Mouse (Mus musculus): ENCODE measurements around the gene Lca5l. TPM values are rescaled to one million over a fixed set of nuclear protein-coding genes. Genes with fewer than 3 reads are reported as not detected.
A peak's percentile ranks its signal among the peaks of the same experiment; 100 is the strongest.

The Lca5l gene
- total and polyA plus RNA-seq, 2 experiments: 0.09 TPM; not detected in 1

GRCm38 (mm10) chr16:96157171-96157570 lies 34.9 kb downstream of the Lca5l start:
- no peaks in the 10 kb centered on the region for H3K36me3 ChIP-seq (ENCODE audit: control insufficient read depth, insufficient read depth, low read length)
- DNase-seq (ENCODE audit: extremely low read depth, low read depth, low spot score): no peak
- WGBS: 89% methylated on average over 11 of the region's 11 CpGs
- no peaks in the 10 kb centered on the region for H3K4me1 ChIP-seq (ENCODE audit: control insufficient read depth, insufficient read depth, low read length)
- H3K27me3 ChIP-seq (ENCODE audit: control insufficient read depth, insufficient read depth, low read length): peaks cover 3% of the 10 kb centered on the region; the same call in 1 of the 2 replicates
- H3K4me3 ChIP-seq (ENCODE audit: insufficient read depth, low read depth, low read length): no peak overlapping the region
- no peaks in the 10 kb centered on the region for H3K79me2 ChIP-seq (ENCODE audit: control insufficient read depth, insufficient read depth, low read length)
- no peak for TF ChIP-seq CTCF (IDR thresholded peaks at IDR 0.05; ENCODE audit: low read depth, low read length)
- TF ChIP-seq POLR2A (IDR thresholded peaks at IDR 0.05; ENCODE audit: extremely low read depth, insufficient read depth, low read length): no peak
- no peak overlapping the region for H3K27ac ChIP-seq (replicated peaks; ENCODE audit: insufficient read depth, low read depth, low read length)
- no peak overlapping the region for H3K9ac ChIP-seq (ENCODE audit: low read depth, low read length)

- TF ChIP-seq POLR2A (IDR thresholded peaks at IDR 0.05; ENCODE audit: extremely low read depth, insufficient read depth, low read length) (no peak), CTCF (IDR thresholded peaks at IDR 0.05; ENCODE audit: low read depth, low read length) (no peak)
- DNase-seq (ENCODE audit: extremely low read depth, low read depth, low spot score): no peak
- no peak overlapping the region for H3K9ac ChIP-seq (ENCODE audit: low read depth, low read length)
- 93% methylated on average over 8 of the region's 8 CpGs for WGBS
- no peaks in the 10 kb centered on the region for H3K36me3 ChIP-seq (ENCODE audit: control insufficient read depth, insufficient read depth, low read length)
- peaks cover 3% of the 10 kb centered on the region; the same call in 1 of the 2 replicates for H3K27me3 ChIP-seq (ENCODE audit: control insufficient read depth, insufficient read depth, low read length)
- no peaks in the 10 kb centered on the region for H3K79me2 ChIP-seq (ENCODE audit: control insufficient read depth, insufficient read depth, low read length)
- H3K4me3 ChIP-seq (ENCODE audit: insufficient read depth, low read depth, low read length): no peak overlapping the region
- no peaks in the 10 kb centered on the region for H3K4me1 ChIP-seq (ENCODE audit: control insufficient read depth, insufficient read depth, low read length)
- no peak overlapping the region for H3K27ac ChIP-seq (replicated peaks; ENCODE audit: insufficient read depth, low read depth, low read length)
Measured at GRCm38 (mm10) chr16:96156019-96156418, 36.1 kb downstream of the Lca5l start.

- no peaks in the 10 kb centered on the region for H3K4me1 ChIP-seq (ENCODE audit: control insufficient read depth, insufficient read depth, low read length)
- H3K79me2 ChIP-seq (ENCODE audit: control insufficient read depth, insufficient read depth, low read length): no peaks in the 10 kb centered on the region
- H3K36me3 ChIP-seq (ENCODE audit: control insufficient read depth, insufficient read depth, low read length): no peaks in the 10 kb centered on the region
- no peak overlapping the region for H3K9ac ChIP-seq (ENCODE audit: low read depth, low read length)
- 91% methylated on average over 2 of the region's 2 CpGs for WGBS
- no peak for TF ChIP-seq CTCF (IDR thresholded peaks at IDR 0.05; ENCODE audit: low read depth, low read length)
- no peak for TF ChIP-seq POLR2A (IDR thresholded peaks at IDR 0.05; ENCODE audit: extremely low read depth, insufficient read depth, low read length)
- peaks cover 3% of the 10 kb centered on the region; the same call in 1 of the 2 replicates for H3K27me3 ChIP-seq (ENCODE audit: control insufficient read depth, insufficient read depth, low read length)
- no peak overlapping the region for H3K4me3 ChIP-seq (ENCODE audit: insufficient read depth, low read depth, low read length)
- no peak for DNase-seq (ENCODE audit: extremely low read depth, low read depth, low spot score)
- H3K27ac ChIP-seq (replicated peaks; ENCODE audit: insufficient read depth, low read depth, low read length): no peak overlapping the region
Measured at GRCm38 (mm10) chr16:96154476-96154875, 37.6 kb downstream of the Lca5l start.

GRCm38 (mm10) chr16:96151551-96151950 lies 40.5 kb downstream of the Lca5l start:
- Histone ChIP-seq H3K9ac (ENCODE audit: low read depth, low read length) (no peak overlapping the region), H3K4me3 (ENCODE audit: insufficient read depth, low read depth, low read length) (no peak overlapping the region), H3K27me3 (ENCODE audit: control insufficient read depth, insufficient read depth, low read length) (no peaks in the 10 kb centered on the region), H3K4me1 (ENCODE audit: control insufficient read depth, insufficient read depth, low read length) (no peaks in the 10 kb centered on the region), H3K79me2 (ENCODE audit: control insufficient read depth, insufficient read depth, low read length) (no peaks in the 10 kb centered on the region), H3K27ac (replicated peaks; ENCODE audit: insufficient read depth, low read depth, low read length) (no peak overlapping the region), H3K36me3 (ENCODE audit: control insufficient read depth, insufficient read depth, low read length) (no peaks in the 10 kb centered on the region)
- DNase-seq (ENCODE audit: extremely low read depth, low read depth, low spot score): peak; percentile 13
- peak; percentile 95 for TF ChIP-seq CTCF (IDR thresholded peaks at IDR 0.05; ENCODE audit: low read depth, low read length)
- no peak for TF ChIP-seq POLR2A (IDR thresholded peaks at IDR 0.05; ENCODE audit: extremely low read depth, insufficient read depth, low read length)
- 19% methylated on average over 9 of the region's 9 CpGs for WGBS

- 68% methylated on average over 4 of the region's 4 CpGs for WGBS
- H3K9ac ChIP-seq (ENCODE audit: low read depth, low read length): no peak overlapping the region
- no peaks in the 10 kb centered on the region for H3K36me3 ChIP-seq (ENCODE audit: control insufficient read depth, insufficient read depth, low read length)
- 0 out of 2 replicates have a peak, but pooled peaks cover 4% of the 10 kb centered on the region for H3K79me2 ChIP-seq (ENCODE audit: control insufficient read depth, insufficient read depth, low read length)
- no peaks in the 10 kb centered on the region for H3K27me3 ChIP-seq (ENCODE audit: control insufficient read depth, insufficient read depth, low read length)
- H3K4me1 ChIP-seq (ENCODE audit: control insufficient read depth, insufficient read depth, low read length): no peaks in the 10 kb centered on the region
- TF ChIP-seq CTCF (IDR thresholded peaks at IDR 0.05; ENCODE audit: low read depth, low read length) (no peak), POLR2A (IDR thresholded peaks at IDR 0.05; ENCODE audit: extremely low read depth, insufficient read depth, low read length) (no peak)
- no peak overlapping the region for H3K27ac ChIP-seq (replicated peaks; ENCODE audit: insufficient read depth, low read depth, low read length)
- no peak overlapping the region for H3K4me3 ChIP-seq (ENCODE audit: insufficient read depth, low read depth, low read length)
- no peak for DNase-seq (ENCODE audit: extremely low read depth, low read depth, low spot score)
Measured at GRCm38 (mm10) chr16:96150995-96151394, 41.1 kb downstream of the Lca5l start.

- Histone ChIP-seq H3K27me3 (ENCODE audit: control insufficient read depth, insufficient read depth, low read length) (no peaks in the 10 kb centered on the region), H3K79me2 (ENCODE audit: control insufficient read depth, insufficient read depth, low read length) (0 out of 2 replicates have a peak, but pooled peaks cover 4% of the 10 kb centered on the region), H3K4me1 (ENCODE audit: control insufficient read depth, insufficient read depth, low read length) (no peaks in the 10 kb centered on the region), H3K36me3 (ENCODE audit: control insufficient read depth, insufficient read depth, low read length) (no peaks in the 10 kb centered on the region), H3K27ac (replicated peaks; ENCODE audit: insufficient read depth, low read depth, low read length) (no peak overlapping the region), H3K4me3 (ENCODE audit: insufficient read depth, low read depth, low read length) (no peak overlapping the region), H3K9ac (ENCODE audit: low read depth, low read length) (no peak overlapping the region)
- WGBS: 80% methylated on average over 9 of the region's 9 CpGs
- no peak for TF ChIP-seq POLR2A (IDR thresholded peaks at IDR 0.05; ENCODE audit: extremely low read depth, insufficient read depth, low read length)
- no peak for TF ChIP-seq CTCF (IDR thresholded peaks at IDR 0.05; ENCODE audit: low read depth, low read length)
- no peak for DNase-seq (ENCODE audit: extremely low read depth, low read depth, low spot score)
Measured at GRCm38 (mm10) chr16:96149311-96149710, 42.8 kb downstream of the Lca5l start.

Measured in liver, adult 2 months (tissue).